Mouse (Mus musculus) heart, embryonic 11.5 days (tissue): ENCODE data around the gene Spata32. TPM values are rescaled to one million over a fixed set of nuclear protein-coding genes. Genes with fewer than 3 reads are reported as not detected.

Experiments used
- ATAC-seq: fragments of 200-750 bp; cut with Nextera tagmentation; replicated peaks from 2 replicates; pipeline ENCODE4 v1.8.0; 2017; ENCODE audit warnings: moderate library complexity; ENCODE audit not compliant: insufficient number of reproducible peaks, low FRiP score, low TSS enrichment
- H3K27ac ChIP-seq: fragments of 300-500 bp; sonication (generic); 2 replicates; pipeline ENCODE4 v1.5.1; 2014; ENCODE audit warnings: mild to moderate bottlenecking, low read depth, low read length
- H3K27me3 ChIP-seq: fragments of 300-500 bp; sonication (generic); 2 replicates; pipeline ENCODE4 v1.6.1; 2014; ENCODE audit warnings: mild to moderate bottlenecking, low read length, mixed read lengths; ENCODE audit not compliant: control insufficient read depth, insufficient read depth
- H3K36me3 ChIP-seq: fragments of 300-500 bp; sonication (generic); 2 replicates; pipeline ENCODE4 v1.6.1; 2014; ENCODE audit warnings: mild to moderate bottlenecking, low read length, moderate library complexity, mixed read lengths; ENCODE audit not compliant: control insufficient read depth, insufficient read depth
- H3K4me1 ChIP-seq: fragments of 300-500 bp; sonication (generic); 2 replicates; pipeline ENCODE4 v1.6.1; 2014; ENCODE audit warnings: low read length; ENCODE audit not compliant: control insufficient read depth, insufficient read depth
- H3K4me2 ChIP-seq: fragments of 300-500 bp; sonication (generic); 2 replicates; pipeline ENCODE4 v1.6.1; 2014; ENCODE audit warnings: mild to moderate bottlenecking, moderate library complexity
- H3K4me3 ChIP-seq: fragments of 300-500 bp; sonication (generic); 2 replicates; pipeline ENCODE4 v1.5.1; 2014; ENCODE audit warnings: low read depth, low read length
- H3K9ac ChIP-seq: fragments of 300-500 bp; sonication (generic); 2 replicates; pipeline ENCODE4 v1.6.1; 2014; ENCODE audit warnings: mild to moderate bottlenecking, low read depth, low read length, moderate library complexity
- H3K9me3 ChIP-seq: fragments of 300-500 bp; sonication (generic); replicated peaks from 2 replicates; pipeline ENCODE4 v1.6.1; 2016; ENCODE audit warnings: low read length; ENCODE audit not compliant: control insufficient read depth
- WGBS: fragments of 180-500 bp; shearing (Covaris S2); extraction: QIAGEN DNeasy Blood & Tissue Kit; methylation state at CpG from one replicate; pipeline ENCODE4 v1.1.7; 2014; ENCODE audit not compliant: insufficient replicate concordance; 5-methylcytosine and 5-hydroxymethylcytosine counted together
- polyA plus RNA-seq: library from polyadenylated mRNA; unstranded; fragments of >200 nt; fragmentation: Nextera tagmentation; extraction: Ambion mirVana; gene quantifications from 2 replicates; pipeline ENCODE4 v1.2.1, GENCODE M21; 2014

The Spata32 gene
- polyA plus RNA-seq, 1 experiment from 2014 or later: not detected

DNA sequence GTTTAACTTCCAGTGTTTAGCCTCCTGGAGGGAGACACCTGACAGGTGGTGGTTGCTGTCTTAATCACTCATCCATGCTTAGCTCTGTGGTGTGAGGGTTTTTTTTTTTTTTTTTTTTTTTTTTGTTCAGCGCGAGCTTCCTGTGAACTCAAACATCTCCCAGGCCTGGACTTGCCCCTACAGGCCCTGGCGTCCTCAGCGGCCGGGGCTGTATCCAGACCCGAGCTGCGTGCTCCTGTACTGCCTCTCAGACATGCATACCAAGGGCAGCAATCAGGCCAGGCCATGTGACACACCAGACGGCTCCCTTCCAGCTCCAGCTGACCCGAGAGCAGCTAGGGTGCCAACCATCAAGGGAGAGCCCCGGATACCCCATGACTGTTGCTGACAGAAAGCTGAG, 18.7 kb upstream of the Spata32 start:
- Histone ChIP-seq H3K4me2 (no peak overlapping the region), H3K4me1 (peaks cover 13% of the 10 kb centered on the region), H3K9ac (no peak overlapping the region), H3K27me3 (no peaks in the 10 kb centered on the region), H3K36me3 (peaks cover 6% of the 10 kb centered on the region; the same call in 1 of the 2 replicates), H3K4me3 (no peak overlapping the region), H3K9me3 (no peaks in the 10 kb centered on the region), H3K27ac (no peak overlapping the region)
- WGBS: 78% methylated on average over 10 of the region's 10 CpGs
- ATAC-seq: no peak

DNA sequence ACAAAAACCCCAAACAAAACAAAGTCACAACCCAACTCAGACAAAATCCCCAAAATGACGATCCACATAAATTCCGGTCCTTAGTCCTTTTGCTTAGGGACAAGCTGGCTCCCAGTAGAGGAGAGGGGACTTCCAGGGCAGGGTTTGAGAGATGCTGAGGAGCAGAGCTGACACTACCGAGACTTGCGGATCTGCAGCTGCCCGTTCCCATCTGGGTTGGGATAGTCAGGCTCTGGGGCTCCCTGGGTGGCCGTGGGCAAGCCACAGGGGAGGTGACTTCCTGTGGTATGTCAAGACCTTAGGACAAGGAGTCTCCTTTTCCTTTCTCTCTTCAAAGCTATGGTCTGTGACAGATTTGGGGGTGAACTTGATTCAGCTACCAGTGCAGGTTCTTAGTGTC, 18.2 kb upstream of the Spata32 start:
- Histone ChIP-seq H3K27me3 (no peaks in the 10 kb centered on the region), H3K9me3 (no peaks in the 10 kb centered on the region), H3K9ac (no peak overlapping the region), H3K27ac (no peak overlapping the region), H3K4me2 (no peak overlapping the region), H3K36me3 (peaks cover 6% of the 10 kb centered on the region; the same call in 1 of the 2 replicates), H3K4me3 (no peak overlapping the region), H3K4me1 (peaks cover 13% of the 10 kb centered on the region)
- WGBS: 71% methylated on average over 6 of the region's 6 CpGs
- ATAC-seq: no peak

DNA sequence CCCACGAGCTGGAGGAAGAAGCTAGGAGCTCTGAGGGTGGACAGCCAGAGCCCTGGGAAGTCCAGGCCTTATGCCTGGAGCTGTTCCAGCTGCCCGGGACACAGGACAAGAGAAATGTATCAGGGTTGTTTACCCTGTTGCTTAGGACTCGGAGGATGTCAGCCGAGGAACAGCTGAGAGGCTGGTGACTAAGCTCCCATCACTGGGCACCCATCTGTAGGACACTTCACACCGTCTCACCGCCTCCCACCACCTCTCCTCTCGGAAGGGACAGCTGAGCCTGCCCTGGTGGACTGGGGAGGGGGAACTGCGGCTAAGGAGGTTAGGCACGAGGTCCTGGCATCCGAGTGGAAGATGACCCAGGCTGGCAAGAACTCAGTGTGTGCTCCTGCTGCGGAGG, 17.5 kb upstream of the Spata32 start:
- Histone ChIP-seq H3K4me1 (peaks cover 11% of the 10 kb centered on the region), H3K27me3 (no peaks in the 10 kb centered on the region), H3K9me3 (no peaks in the 10 kb centered on the region), H3K4me2 (no peak overlapping the region), H3K36me3 (peaks cover 6% of the 10 kb centered on the region; the same call in 1 of the 2 replicates), H3K27ac (no peak overlapping the region), H3K9ac (peak overlapping the region; percentile 8; the same call in 1 of the 2 replicates), H3K4me3 (no peak overlapping the region)
- WGBS: 59% methylated on average over 11 of the region's 11 CpGs
- ATAC-seq: no peak

DNA sequence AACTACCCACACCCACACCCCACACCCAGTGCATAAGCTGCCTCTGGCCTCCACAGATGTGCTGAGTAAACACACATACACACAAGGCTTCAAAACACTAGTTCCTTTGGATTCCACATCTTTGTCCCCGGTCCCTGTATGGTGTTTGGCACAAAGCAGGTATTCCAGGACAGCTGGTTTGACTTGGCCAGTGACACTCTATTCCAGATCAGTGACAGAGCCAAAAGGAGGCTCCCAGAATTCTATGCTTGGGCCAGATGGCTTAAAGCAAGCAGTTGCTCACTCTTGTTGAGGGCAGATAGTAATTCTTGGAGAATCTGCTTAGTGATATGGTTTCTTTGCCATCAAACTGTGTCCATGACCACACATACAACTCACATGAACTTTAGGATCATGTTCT, 16.2 kb upstream of the Spata32 start:
- no peaks in the 10 kb centered on the region for H3K27me3 ChIP-seq
- no peak overlapping the region for H3K27ac ChIP-seq
- no peak for ATAC-seq
- 78% methylated on average over 1 of the region's 1 CpGs for WGBS
- H3K36me3 ChIP-seq: peaks cover 10% of the 10 kb centered on the region; the same call in 1 of the 2 replicates
- no peaks in the 10 kb centered on the region for H3K9me3 ChIP-seq
- H3K4me2 ChIP-seq: no peak overlapping the region
- H3K9ac ChIP-seq: no peak overlapping the region
- peaks cover 3% of the 10 kb centered on the region; the same call in 1 of the 2 replicates for H3K4me1 ChIP-seq
- no peak overlapping the region for H3K4me3 ChIP-seq

DNA sequence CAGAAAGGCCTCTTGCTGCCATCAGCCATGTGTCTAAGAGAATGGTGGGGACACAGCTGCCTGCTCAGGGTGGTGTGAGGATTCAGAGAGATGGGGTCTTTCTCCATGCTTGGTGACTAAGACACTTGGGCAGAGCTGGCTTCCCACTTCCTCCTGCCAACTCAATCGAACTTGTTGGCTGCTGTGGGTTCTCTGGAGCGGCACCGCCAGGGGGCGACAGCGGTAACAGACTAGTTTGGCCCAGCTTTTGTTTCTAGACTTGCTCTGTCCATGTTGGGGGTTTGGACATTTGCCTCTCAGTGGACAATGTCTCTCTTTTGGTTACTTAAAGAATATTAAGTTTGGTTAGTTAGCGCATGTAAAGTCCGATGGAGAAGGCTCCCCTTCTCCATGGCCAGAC, 14.7 kb upstream of the Spata32 start:
- Histone ChIP-seq H3K4me3 (no peak overlapping the region), H3K4me2 (no peak overlapping the region), H3K4me1 (peaks cover 3% of the 10 kb centered on the region; the same call in 1 of the 2 replicates), H3K27me3 (no peaks in the 10 kb centered on the region), H3K9ac (no peak overlapping the region), H3K36me3 (peaks cover 7% of the 10 kb centered on the region; the same call in 1 of the 2 replicates), H3K9me3 (no peaks in the 10 kb centered on the region), H3K27ac (no peak overlapping the region)
- 34% methylated on average over 7 of the region's 7 CpGs for WGBS
- no peak for ATAC-seq

DNA sequence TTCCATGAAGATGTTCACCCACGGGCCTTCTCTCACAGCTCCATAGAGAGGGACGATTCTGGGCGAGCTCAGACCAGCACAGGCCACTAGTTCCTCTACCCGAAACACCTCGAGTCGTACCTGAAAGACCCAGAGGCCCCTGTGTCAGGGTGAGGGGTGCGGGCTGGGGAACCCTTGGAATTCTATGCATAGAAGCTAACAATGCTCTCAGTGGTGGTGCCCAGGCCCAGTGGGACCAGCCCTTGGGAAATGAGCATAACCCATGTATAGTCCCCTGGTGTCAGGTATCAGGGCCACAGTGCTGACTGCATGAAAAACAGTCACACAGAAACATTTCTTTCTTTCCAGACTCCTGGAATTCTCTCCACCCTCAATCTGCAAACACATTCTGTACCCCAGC, 13.1 kb upstream of the Spata32 start:
- Histone ChIP-seq H3K27ac (no peak overlapping the region), H3K9ac (no peak overlapping the region), H3K4me3 (no peak overlapping the region), H3K9me3 (no peaks in the 10 kb centered on the region), H3K4me1 (peaks cover 3% of the 10 kb centered on the region; the same call in 1 of the 2 replicates), H3K4me2 (no peak overlapping the region), H3K36me3 (peaks cover 7% of the 10 kb centered on the region; the same call in 1 of the 2 replicates), H3K27me3 (no peaks in the 10 kb centered on the region)
- WGBS: 91% methylated on average over 7 of the region's 7 CpGs
- ATAC-seq: no peak

DNA sequence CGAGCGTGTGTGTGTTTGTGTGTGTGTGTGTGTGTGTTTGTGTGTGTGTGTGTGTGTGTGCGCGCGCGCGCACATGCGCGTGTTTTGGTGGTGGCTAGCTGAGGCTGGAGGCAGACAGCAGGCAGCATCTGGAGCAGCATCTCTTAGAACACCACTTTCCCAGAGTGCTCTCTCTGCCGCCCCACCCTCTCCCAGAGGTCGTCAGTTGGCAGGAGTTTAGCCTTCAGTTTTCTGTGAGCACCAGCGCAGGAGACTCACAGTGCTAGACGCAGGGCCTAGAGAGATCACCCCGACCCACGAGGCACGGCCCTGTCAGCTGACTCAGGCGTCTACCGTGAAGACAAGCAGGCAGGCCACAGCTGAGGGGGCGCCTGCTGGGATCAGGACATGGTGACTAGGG, 12.4 kb upstream of the Spata32 start:
- H3K9me3 ChIP-seq: no peaks in the 10 kb centered on the region
- H3K4me1 ChIP-seq: peaks cover under 1% of the 10 kb centered on the region; the same call in 1 of the 2 replicates
- H3K27ac ChIP-seq: no peak overlapping the region
- 82% methylated on average over 19 of the region's 19 CpGs for WGBS
- peaks cover 7% of the 10 kb centered on the region; the same call in 1 of the 2 replicates for H3K36me3 ChIP-seq
- H3K9ac ChIP-seq: no peak overlapping the region
- no peaks in the 10 kb centered on the region for H3K27me3 ChIP-seq
- no peak overlapping the region for H3K4me2 ChIP-seq
- no peak for ATAC-seq
- no peak overlapping the region for H3K4me3 ChIP-seq

DNA sequence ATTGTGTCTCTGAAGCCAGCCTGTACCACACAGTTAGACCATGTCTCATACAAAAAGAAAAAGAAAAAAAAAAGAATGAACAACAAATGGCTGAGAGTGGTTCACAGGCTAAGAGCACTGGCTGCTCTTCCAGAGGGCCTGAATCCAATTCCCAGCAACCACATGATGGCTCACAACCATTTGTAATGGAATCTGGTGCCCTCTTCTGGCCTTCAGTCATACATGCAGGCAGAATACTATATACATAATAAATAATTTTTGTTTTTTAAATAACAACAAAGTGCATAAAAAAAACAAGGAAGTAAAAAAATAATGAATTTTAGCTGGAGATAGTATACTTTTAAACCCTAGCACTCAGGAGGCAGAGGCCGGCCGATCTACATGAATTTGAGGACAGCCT, 11.4 kb upstream of the Spata32 start:
- H3K4me2 ChIP-seq: no peak overlapping the region
- no peaks in the 10 kb centered on the region for H3K27me3 ChIP-seq
- no peaks in the 10 kb centered on the region for H3K9me3 ChIP-seq
- no peak overlapping the region for H3K9ac ChIP-seq
- H3K36me3 ChIP-seq: peaks cover 10% of the 10 kb centered on the region
- no peak overlapping the region for H3K4me3 ChIP-seq
- H3K27ac ChIP-seq: no peak overlapping the region
- H3K4me1 ChIP-seq: no peaks in the 10 kb centered on the region
- ATAC-seq: no peak
- 91% methylated on average over 2 of the region's 2 CpGs for WGBS

DNA sequence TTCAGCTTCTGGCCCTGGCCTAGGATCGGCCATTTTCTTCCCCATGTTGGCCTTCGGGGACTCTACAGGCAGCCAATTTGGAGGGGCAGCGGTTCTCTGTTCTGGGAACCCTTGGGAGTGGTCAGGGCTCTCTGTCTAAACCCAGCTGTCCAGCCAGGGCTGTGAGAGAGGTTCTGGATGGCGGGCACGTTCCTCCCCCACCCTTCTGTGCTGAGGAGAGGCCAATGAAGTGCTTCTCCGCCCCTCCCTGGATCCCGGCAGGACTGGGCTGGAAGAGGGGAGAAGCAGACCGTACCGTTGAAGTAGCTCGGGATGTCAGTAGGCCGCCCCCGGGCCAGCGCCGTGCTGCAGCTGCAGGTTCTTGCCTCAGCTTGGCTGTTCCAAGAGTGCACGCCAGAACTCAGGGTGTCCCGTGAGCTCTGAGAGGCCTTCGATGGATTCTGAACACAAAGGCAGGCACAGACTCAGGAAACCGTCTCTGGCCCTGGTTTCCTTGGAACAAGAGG, 5.8 kb upstream of the Spata32 start:
- WGBS: 66% methylated on average over 18 of the region's 18 CpGs
- H3K4me1 ChIP-seq: no peaks in the 10 kb centered on the region
- no peaks in the 10 kb centered on the region for H3K9me3 ChIP-seq
- H3K4me3 ChIP-seq: no peak overlapping the region
- H3K4me2 ChIP-seq: no peak overlapping the region
- no peak for ATAC-seq
- no peak overlapping the region for H3K27ac ChIP-seq
- H3K27me3 ChIP-seq: peaks cover 7% of the 10 kb centered on the region; the same call in 1 of the 2 replicates
- no peak overlapping the region for H3K9ac ChIP-seq
- H3K36me3 ChIP-seq: peaks cover 3% of the 10 kb centered on the region
